Mouse (Mus musculus): ENCODE measurements around the gene Foxp1. TPM values are rescaled to one million over a fixed set of nuclear protein-coding genes. Genes with fewer than 3 reads are reported as not detected.

Foxp1 gene
- polyA plus RNA-seq, 1 experiment = 68.1 TPM

DNA sequence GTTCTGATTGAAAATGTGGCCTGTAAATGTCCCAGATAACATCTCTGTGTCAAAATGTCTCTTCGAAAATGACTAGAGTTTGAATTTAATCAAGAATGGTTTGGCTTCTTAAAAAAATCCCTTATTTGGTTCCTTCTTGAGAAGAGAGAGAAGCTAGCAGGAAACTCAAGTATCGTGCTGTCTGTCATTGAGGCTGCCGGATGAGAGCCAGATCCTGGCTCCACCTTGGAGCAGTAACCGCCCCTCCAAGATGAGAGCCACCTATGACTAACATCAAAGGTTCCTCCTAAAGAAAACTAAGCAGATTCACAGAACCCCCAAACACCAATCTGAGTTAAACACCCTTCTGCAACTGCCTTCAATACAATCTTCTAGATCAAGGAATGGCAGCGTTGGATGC is 225.0 kb downstream of the Foxp1 start:
- TF ChIP-seq CTCF (IDR thresholded peaks at IDR 0.05; ENCODE audit: borderline replicate concordance, extremely low read depth, insufficient read depth, insufficient read length) (no peak), POLR2A (IDR thresholded peaks at IDR 0.05; ENCODE audit: borderline replicate concordance, extremely low read depth, insufficient read depth, insufficient read length, poor library complexity, severe bottlenecking) (no peak)
- DNase-seq (ENCODE audit: low read depth) = no peak

- TF ChIP-seq CTCF (IDR thresholded peaks at IDR 0.05; ENCODE audit: borderline replicate concordance, extremely low read depth, insufficient read depth, insufficient read length) (no peak), POLR2A (IDR thresholded peaks at IDR 0.05; ENCODE audit: borderline replicate concordance, extremely low read depth, insufficient read depth, insufficient read length, poor library complexity, severe bottlenecking) (no peak)
- no peak for DNase-seq (ENCODE audit: low read depth)
Observed at GRCm38 (mm10) chr6:99295495-99295894, 227.0 kb downstream of the Foxp1 start.

DNA sequence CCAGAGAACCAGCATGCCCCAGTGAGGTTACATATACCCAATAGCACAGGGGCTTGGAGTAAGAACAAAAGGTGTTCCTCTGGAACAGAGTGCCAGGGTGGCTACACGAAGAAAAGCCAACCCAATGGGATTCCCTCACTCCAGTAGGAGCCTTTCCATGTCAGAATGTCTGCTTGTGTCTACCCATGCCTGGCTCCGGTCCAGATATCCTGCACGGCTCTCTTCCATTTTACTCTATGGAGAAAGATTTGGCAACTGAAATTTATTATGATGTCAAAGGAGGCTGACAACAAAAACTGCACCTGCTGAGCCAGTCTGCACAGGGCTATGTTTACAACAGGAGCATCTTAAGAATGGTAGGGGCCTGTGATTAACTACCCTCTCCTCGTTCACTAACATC is 233.3 kb downstream of the Foxp1 start:
- TF ChIP-seq POLR2A (IDR thresholded peaks at IDR 0.05; ENCODE audit: borderline replicate concordance, extremely low read depth, insufficient read depth, insufficient read length, poor library complexity, severe bottlenecking) (no peak), CTCF (IDR thresholded peaks at IDR 0.05; ENCODE audit: borderline replicate concordance, extremely low read depth, insufficient read depth, insufficient read length) (no peak)
- DNase-seq (ENCODE audit: low read depth) = peak; percentile 53

DNA sequence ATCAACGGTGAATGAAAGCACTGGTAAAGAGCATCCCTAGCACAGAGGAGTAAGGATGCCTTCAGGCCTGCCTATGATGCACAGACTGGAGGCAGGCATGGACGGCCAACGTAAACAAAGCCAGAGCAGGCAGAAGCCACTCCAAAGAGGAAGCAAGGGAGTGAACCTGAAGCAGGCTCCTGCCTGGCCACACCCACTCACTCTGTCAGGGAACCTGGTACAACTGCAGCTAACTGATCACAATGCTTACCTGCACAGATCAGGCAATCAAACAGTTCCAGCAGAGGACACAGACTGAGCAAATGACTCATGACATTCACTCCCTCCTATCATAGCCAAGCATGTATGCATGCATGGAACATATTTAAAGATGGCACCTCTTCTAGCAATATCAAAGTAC is 237.5 kb downstream of the Foxp1 start:
- no peak for DNase-seq (ENCODE audit: low read depth)
- TF ChIP-seq CTCF (IDR thresholded peaks at IDR 0.05; ENCODE audit: borderline replicate concordance, extremely low read depth, insufficient read depth, insufficient read length) = no peak
- no peak for TF ChIP-seq POLR2A (IDR thresholded peaks at IDR 0.05; ENCODE audit: borderline replicate concordance, extremely low read depth, insufficient read depth, insufficient read length, poor library complexity, severe bottlenecking)

DNA sequence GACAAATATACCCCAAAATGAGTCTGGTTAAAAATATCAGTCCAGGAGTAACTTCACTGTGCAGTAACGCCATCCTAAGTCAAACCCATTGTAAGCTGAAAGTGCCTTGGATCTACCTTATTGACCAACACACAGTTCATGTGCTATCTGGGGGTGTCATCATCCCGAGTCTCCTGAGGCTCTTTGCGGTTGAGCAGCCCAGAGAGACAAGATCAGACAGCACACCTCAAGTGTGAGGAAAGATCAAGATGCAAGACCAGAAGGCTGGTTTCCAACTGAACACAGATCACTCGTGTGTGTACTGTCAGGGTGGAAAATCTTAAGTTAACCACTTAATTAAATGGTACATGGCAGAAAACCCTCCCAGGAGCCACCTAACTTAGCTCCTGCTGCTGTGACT is 238.5 kb downstream of the Foxp1 start:
- TF ChIP-seq POLR2A (IDR thresholded peaks at IDR 0.05; ENCODE audit: borderline replicate concordance, extremely low read depth, insufficient read depth, insufficient read length, poor library complexity, severe bottlenecking) = no peak
- TF ChIP-seq CTCF (IDR thresholded peaks at IDR 0.05; ENCODE audit: borderline replicate concordance, extremely low read depth, insufficient read depth, insufficient read length) = no peak
- no peak for DNase-seq (ENCODE audit: low read depth)

DNA sequence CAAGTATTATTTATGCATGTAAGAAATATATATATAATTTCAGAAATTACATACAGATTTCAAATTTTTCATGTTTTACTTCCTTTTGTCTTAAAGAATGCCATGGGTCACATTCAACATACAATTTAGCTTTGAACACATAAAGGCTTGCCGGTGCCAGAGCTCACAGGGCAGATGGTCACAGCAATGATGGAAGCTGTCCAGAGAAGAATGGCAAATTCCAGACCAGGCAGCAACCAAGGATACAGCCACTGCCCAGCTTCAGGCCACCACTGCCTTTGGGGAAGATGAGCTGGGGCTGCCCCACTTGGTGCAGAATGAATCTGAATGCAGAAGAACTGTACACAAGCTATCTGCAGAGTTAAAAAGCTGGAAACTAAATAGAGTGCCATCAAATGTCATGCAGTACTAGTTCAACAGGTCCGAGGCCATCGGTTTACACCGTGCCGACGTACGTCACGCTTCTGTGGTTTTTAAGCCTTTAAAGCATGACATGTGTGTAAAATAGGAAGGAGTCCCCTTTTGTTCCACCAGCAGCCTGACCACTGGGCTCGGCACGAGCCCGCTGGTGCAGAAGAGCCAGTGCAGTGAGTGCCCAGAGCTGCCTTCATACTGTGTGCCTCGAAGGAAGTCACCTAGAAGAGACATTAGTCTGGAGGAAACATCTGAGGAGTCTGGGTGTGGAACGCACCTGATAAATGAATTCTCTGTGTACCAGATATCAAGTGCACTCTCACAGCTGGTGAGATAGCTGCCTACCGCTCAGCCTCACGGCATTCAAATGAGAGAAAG is 239.5 kb downstream of the Foxp1 start:
- no peak for TF ChIP-seq POLR2A (IDR thresholded peaks at IDR 0.05; ENCODE audit: borderline replicate concordance, extremely low read depth, insufficient read depth, insufficient read length, poor library complexity, severe bottlenecking)
- TF ChIP-seq CTCF (IDR thresholded peaks at IDR 0.05; ENCODE audit: borderline replicate concordance, extremely low read depth, insufficient read depth, insufficient read length) = no peak
- DNase-seq (ENCODE audit: low read depth) = no peak

GRCm38 (mm10) chr6:99281433-99281832 is 241.1 kb downstream of the Foxp1 start:
- DNase-seq (ENCODE audit: low read depth) = no peak
- TF ChIP-seq POLR2A (IDR thresholded peaks at IDR 0.05; ENCODE audit: borderline replicate concordance, extremely low read depth, insufficient read depth, insufficient read length, poor library complexity, severe bottlenecking) (no peak), CTCF (IDR thresholded peaks at IDR 0.05; ENCODE audit: borderline replicate concordance, extremely low read depth, insufficient read depth, insufficient read length) (no peak)

- no peak for TF ChIP-seq POLR2A (IDR thresholded peaks at IDR 0.05; ENCODE audit: borderline replicate concordance, extremely low read depth, insufficient read depth, insufficient read length, poor library complexity, severe bottlenecking)
- TF ChIP-seq CTCF (IDR thresholded peaks at IDR 0.05; ENCODE audit: borderline replicate concordance, extremely low read depth, insufficient read depth, insufficient read length) = no peak
- peak; percentile 47 for DNase-seq (ENCODE audit: low read depth)
Observed at GRCm38 (mm10) chr6:99280619-99281018, 241.9 kb downstream of the Foxp1 start.

DNA sequence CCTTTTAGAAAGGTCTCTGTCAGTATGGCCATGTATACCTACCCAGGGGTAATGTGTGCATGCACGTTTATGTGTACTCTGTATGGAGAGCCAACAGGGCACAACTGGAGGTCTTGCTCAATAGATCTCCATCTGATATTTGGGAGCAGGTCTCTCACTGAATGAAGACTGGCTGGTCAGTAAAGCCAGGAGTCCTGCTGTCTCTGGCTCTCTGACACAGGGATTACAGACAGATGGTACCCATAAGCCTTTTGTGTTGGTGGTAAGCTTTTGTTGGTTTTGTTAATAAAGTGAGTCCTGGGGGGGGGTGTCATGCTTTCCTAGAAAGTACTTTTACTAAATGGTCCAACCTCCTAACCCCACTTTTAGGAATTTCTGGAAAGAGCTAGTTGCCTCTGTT is 245.3 kb downstream of the Foxp1 start:
- DNase-seq (ENCODE audit: low read depth) = no peak
- TF ChIP-seq POLR2A (IDR thresholded peaks at IDR 0.05; ENCODE audit: borderline replicate concordance, extremely low read depth, insufficient read depth, insufficient read length, poor library complexity, severe bottlenecking) (no peak), CTCF (IDR thresholded peaks at IDR 0.05; ENCODE audit: borderline replicate concordance, extremely low read depth, insufficient read depth, insufficient read length) (no peak)

DNA sequence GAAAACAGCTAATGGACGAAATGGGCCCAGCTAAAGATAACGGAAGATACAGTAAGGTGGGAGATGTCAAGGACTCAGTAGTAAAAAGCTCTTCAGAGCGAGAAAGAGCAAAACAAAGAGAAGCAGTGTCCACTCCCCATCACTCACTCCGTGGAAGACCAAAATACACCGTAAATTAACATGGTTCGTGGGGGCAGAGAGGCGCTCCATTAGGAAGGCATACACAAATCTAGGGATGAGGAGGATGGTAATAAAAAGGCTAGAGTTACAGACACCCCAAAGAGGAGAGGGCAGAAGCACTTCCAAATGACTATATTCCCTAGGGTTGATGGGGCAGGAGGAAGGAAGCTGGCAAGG is 246.2 kb downstream of the Foxp1 start:
- no peak for DNase-seq (ENCODE audit: low read depth)
- TF ChIP-seq CTCF (IDR thresholded peaks at IDR 0.05; ENCODE audit: borderline replicate concordance, extremely low read depth, insufficient read depth, insufficient read length) (no peak), POLR2A (IDR thresholded peaks at IDR 0.05; ENCODE audit: borderline replicate concordance, extremely low read depth, insufficient read depth, insufficient read length, poor library complexity, severe bottlenecking) (no peak)

GRCm38 (mm10) chr6:99275381-99276296 is 246.9 kb downstream of the Foxp1 start:
- TF ChIP-seq CTCF (IDR thresholded peaks at IDR 0.05; ENCODE audit: borderline replicate concordance, extremely low read depth, insufficient read depth, insufficient read length) (no peak), POLR2A (IDR thresholded peaks at IDR 0.05; ENCODE audit: borderline replicate concordance, extremely low read depth, insufficient read depth, insufficient read length, poor library complexity, severe bottlenecking) (no peak)
- DNase-seq (ENCODE audit: low read depth) = no peak

Data from brain, embryonic 14.5 days (tissue).